Mouse (Mus musculus) cerebellum, postnatal 25 days (tissue): Measurements from ENCODE around the gene Alyref2.

Experiments used
- DNase-seq, 2 experiments: peaks; one replicate each; pipeline ENCODE4 v3.0.0; 2021; ENCODE audit warnings: mixed read lengths in 2 of 2

Gene Alyref2

DNA sequence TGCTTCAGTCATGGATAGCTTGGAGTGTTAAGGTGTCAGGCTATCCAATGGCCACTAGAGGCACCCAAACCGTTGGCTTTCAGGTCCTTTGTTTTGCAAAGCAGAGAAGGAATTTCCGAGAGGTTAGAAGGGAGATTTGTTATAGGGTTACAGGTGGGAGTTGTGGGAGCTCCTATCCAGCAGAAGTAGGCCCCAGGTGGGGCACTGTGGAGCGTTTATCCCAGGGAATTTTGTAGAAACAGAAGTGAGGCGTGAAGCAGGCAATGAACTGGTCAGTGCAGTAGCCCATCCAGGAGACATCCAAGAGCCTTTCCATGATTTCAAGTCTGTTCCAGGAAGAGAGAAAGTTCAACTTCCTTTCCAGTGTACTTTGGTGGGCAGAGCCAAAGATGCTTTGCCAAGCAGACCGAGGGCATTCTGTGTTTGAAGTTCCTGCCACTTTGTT is 1.6 kb upstream of the Alyref2 start:
- peak; percentile 17 to 41 for DNase-seq

DNA sequence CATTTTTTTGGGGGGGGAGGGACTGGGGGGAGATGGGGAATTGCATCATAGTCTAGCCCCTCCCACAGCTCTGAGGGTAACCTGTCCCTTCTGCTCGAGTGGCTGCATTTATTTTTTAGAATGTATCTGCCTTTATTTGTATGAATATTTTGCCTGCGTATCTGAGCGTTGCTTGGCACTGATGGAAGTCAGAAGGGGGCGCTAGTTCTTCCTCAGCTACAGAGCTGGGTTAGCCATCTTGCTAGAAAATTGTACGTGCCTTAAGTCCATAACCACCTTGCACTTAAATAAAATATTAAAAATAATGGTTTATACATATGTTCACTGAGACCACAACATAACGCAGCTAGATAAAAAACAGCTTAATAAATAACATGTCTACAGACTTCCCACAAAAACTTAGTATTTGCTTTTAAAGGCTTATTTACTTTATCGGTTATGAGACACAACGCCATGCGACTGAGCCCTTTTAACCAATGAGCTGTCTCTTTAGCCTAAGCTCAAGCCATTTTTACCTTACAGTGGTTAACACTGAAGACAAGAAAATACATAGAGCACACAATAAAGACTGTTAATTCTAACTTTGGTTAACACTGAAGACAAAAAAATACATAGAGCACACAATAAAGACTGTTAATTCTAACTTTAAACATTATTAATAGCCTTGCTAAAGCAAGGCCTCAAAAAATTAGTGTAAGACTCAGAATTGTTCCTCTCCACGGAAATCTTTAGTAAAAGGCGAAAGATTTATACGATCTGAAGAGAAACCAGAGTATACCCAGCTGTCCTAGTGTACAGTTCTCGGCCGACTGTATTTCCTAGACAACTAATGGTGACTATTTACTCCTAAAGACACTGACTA is 659 bp upstream of the Alyref2 start:
- DNase-seq: peak; percentile 25 to 60

- no peak for DNase-seq
Measured at GRCm38 (mm10) chr1:171503592-171504291, 464 bp downstream of the Alyref2 start.

- no peak for DNase-seq
Measured at GRCm38 (mm10) chr1:171504586-171504985, 1.3 kb downstream of the Alyref2 start.

DNA sequence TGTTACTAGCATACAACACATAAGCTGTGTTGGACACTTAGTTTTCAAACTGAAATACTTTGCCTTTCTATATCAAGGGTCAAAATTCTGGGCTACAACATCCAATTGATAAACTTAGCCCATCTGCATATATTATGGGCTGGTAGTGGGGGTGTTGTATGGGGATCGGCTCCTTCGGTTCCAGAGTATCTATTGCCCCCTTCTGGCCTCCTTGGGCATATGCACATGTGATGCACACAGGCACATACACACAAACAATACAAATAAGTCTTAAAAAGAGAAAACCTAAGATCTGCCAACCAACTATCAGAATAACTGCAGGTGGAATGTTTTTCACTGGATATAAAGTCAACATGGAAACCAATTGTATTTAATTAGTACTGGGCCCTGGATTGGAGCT is 10.0 kb downstream of the Alyref2 start:
- DNase-seq: no peak

GRCm38 (mm10) chr1:171513760-171514159 is 10.5 kb downstream of the Alyref2 start:
- DNase-seq: no peak

DNA sequence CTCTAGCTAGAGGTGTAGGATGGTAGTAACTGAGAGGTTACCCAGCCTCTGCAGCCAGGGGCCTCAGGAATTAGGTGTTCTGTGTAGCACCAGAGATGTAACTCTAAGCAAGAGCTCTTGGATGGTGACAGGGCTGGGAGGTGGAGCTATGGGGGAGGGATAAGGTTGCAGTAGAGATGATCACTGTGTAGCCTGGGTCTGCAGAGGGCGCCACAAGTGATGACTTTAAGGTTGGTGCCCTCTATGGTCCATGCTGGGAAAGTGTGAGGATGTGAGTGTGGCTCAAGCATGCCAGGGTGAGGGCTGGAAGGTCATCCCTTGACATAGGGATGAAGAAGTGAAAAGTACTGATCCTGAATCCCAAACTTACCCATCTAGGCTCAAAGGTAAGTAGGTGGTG is 11.8 kb downstream of the Alyref2 start:
- DNase-seq: no peak

GRCm38 (mm10) chr1:171515557-171515956 is 12.3 kb downstream of the Alyref2 start:
- no peak for DNase-seq

- DNase-seq: no peak
Measured at GRCm38 (mm10) chr1:171531367-171531766, 28.1 kb downstream of the Alyref2 start.

DNA sequence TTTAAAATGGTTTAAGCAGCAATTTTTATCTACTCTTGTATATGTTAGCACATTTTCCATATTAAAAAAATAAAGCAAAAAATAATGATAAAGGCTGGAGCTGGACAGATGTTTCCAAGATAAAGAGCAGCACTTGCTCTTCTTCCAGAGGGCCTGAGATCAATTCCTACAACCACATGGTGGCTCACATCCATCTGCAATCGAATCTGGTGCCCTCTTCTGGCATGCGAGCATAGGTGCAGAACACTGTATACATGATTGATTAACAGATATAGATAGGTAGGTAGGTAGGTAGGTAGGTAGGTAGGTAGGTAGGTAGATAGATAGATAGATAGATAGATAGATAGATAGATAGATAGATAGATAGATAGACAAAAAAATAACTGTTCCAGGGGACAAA is 29.6 kb downstream of the Alyref2 start:
- DNase-seq: no peak

DNA sequence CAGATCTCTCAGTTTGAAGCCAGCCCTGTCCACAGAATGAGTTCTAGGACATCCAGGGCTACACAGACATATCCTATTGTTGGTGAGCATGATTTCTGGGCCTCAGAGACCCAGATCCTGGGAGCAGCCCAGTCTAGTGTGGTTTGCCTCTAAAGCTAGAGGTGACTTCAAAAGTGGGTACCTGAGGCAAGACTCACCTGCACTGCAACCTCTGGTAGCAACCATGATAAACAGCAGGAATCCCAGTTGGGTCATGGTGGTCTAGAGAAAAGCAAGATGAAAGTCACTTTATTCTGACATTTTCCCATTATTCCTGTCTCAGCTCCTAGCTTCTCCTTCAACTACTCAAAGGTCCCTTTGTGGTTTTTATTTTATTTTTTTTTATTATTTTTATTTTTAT is 31.3 kb downstream of the Alyref2 start:
- no peak for DNase-seq

DNA sequence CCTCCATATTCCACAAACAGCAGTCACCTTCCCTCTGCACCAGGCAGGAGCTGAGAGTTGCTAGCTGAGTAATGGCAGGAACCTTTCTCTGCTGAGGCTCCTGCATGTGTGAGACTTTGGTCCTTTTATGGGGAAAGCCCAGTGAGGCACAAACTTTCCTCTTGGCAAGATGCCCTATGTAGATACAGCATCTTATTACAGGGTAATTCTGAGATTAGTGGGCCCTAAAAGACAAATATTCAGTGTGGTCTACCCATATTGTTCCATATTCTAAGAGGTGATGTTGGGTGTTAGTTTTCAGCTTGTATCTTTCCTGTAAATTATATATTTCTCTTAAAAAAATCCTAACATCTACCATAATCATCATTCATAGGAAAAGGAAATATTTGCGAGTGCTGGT is 31.9 kb downstream of the Alyref2 start, which contains the start of gene Itln1:
Gene Itln1, minus strand, starts transcription at position 101 of the 400 bp plus-strand sequence.
- DNase-seq: no peak

- DNase-seq: no peak
Measured at GRCm38 (mm10) chr1:171540694-171541093, 37.4 kb downstream of the Alyref2 start.

- no peak for DNase-seq
Measured at GRCm38 (mm10) chr1:171551326-171551725, 48.0 kb downstream of the Alyref2 start.

DNA sequence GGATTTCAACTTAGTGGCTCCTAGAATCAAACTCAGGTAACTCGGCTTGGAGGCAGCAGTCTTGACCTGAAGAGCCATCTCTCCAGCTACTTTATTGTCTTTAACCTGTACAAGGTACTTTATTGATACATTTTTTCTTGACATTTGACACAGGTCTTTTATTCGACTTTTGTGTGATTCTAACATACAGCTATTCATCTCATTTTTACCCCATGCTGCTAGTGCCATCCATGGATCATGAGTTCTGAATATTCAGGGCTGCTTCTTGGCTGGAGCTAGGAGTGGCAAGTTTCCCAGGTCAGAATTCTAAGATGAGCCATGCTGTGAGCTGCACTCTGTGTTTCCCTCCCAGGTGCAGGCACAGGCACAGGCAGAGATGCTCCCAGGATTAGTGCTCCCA is 49.0 kb downstream of the Alyref2 start:
- DNase-seq: no peak

DNA sequence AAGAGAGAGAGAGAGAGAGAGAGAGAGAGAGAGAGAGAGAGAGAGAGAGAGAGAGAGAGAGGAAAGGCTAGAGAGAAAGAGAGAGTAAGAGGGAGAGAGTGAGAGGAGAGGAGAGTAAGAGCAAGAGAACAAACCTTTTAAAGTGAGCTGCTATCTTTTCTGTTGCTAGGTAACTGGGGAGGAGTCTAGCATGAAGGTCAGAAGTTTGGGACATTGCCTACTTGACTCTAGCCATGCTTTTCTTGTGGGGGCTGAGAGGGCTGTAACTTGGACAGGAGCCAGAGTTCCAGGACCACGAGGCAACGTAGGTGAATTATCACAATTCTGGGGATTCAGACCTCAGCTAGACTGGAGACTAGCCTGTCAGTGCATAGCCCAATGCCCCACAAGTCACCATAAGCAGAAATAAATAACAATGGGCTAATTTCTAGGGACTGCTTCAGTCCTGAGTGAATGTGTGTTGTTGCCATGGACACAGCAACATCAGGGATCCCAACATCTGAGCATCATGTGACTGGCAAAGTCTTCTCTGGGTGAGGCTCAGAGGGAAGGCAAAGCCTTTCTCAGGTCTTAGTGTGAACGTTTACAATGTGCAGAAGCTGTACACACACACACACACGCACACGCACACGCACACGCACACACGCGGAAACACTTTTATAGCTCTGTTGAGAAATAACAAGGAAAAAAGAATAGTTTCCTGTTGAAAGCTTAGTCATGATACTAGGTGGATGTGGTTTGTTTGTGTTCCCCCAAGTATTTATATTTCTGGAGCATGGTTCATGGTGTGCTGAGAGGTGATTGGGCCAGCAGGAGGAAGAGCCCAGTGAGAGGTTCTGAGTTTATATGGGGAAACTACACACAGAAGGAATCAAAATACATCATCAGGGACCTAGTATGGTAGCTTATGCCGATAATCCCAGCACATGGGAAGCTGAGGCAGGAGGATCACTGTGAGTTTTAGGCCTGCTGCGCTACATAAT is 50.4 kb downstream of the Alyref2 start:
- no peak for DNase-seq
